Mouse (Mus musculus) left cerebral cortex, postnatal 14 days (tissue): ENCODE results near the gene Fau. TPM values are rescaled to one million over a fixed set of nuclear protein-coding genes. Genes with fewer than 3 reads are reported as not detected.

Experiments used
- DNase-seq, 2 experiments: peaks; one replicate each; pipeline ENCODE4 v3.0.0; 2021 to 2022; ENCODE audit warnings: low spot score in 2 of 2, mixed read lengths in 1 of 2
- intact Hi-C: fragments of 180-260 bp; cut with DNase I; formaldehyde crosslinking; loops from one replicate; pipeline ENCODE4 v1.15.1; 2025
- microRNA-seq, 2 experiments: library from miRNA; unstranded; fragments of <30 nt; microRNA quantifications; one replicate each; pipeline ENCODE4 v1.2.0; 2022
- total RNA-seq, 2 experiments: library from RNA; stranded (reverse); gene quantifications; 2 replicates each; pipeline ENCODE4 v1.2.3; 2021

The Fau gene
- total RNA-seq, 2 experiments from 2014 or later: 597 to 658 TPM

GRCm38 (mm10) chr19:6104476-6104875 lies 46.8 kb downstream of the Fau start:
- no peak for DNase-seq
- intact Hi-C loops: no loop called here

- DNase-seq: no peak
- intact Hi-C loops: no loop called here
Measured at GRCm38 (mm10) chr19:6105586-6105985, 47.9 kb downstream of the Fau start, which contains the start of gene Naaladl1. Gene Naaladl1, plus strand, starts transcription at chr19:6105782.

Small RNA genes within 50 kb of the gene (microRNA-seq; reads per million reads assigned to microRNA genes)
- gene Mir6988: 2.6 to 4.0 reads per million in 2 experiments

Other genes with a start within 250 kb of the Fau start
- gene Frmd8, start 182.6 kb upstream of the Fau start, total RNA-seq: 10 to 100 TPM; 11.1 to 12.1 TPM
- gene Slc25a45, start 180.0 kb upstream of the Fau start, total RNA-seq: 1 to 10 TPM; 2.8 to 3.0 TPM
- 1 to 10 TPM; 5.6 to 5.9 TPM for gene Tigd3, start 163.7 kb upstream of the Fau start, total RNA-seq
- 10 to 100 TPM; 87.6 to 90.4 TPM for gene Dpf2, start 144.8 kb upstream of the Fau start, total RNA-seq
- gene Cdc42ep2, start 133.0 kb upstream of the Fau start, total RNA-seq: 1 to 10 TPM; 7.1 to 8.0 TPM
- gene Pola2, start 93.6 kb upstream of the Fau start, total RNA-seq: 1 to 10 TPM; 6.2 to 6.6 TPM
- not detected for gene Slc22a20, start 71.7 kb upstream of the Fau start, total RNA-seq
- 10 to 100 TPM; 14.5 to 17.4 TPM for gene Capn1, start 41.9 kb upstream of the Fau start, total RNA-seq
- 10 to 100 TPM; 41.2 to 44.4 TPM for gene Syvn1, start 11.3 kb upstream of the Fau start, total RNA-seq
- gene Mrpl49, start 59 bp upstream of the Fau start, total RNA-seq: 10 to 100 TPM; 49.8 to 54.3 TPM
- gene Znhit2, start 3.3 kb downstream of the Fau start, total RNA-seq: 10 to 100 TPM; 39.4 to 41.7 TPM
- 10 to 100 TPM; 41.3 to 46.1 TPM for gene Tm7sf2, start 10.5 kb downstream of the Fau start, total RNA-seq
- 10 to 100 TPM; 73.9 to 87.1 TPM for gene Vps51, start 19.4 kb downstream of the Fau start, total RNA-seq
- gene Tmem262, start 22.2 kb downstream of the Fau start, total RNA-seq: not detected
- 1 to 10 TPM in 1 of 2 experiments, under 1 TPM in 1; 0.59 to 1.3 TPM for gene Gm28374, start 24.4 kb downstream of the Fau start, total RNA-seq
- gene Zfpl1, start 27.1 kb downstream of the Fau start, total RNA-seq: 10 to 100 TPM; 32.8 to 35.0 TPM
- gene Cdca5, start 27.1 kb downstream of the Fau start, total RNA-seq: under 1 TPM; 0.38 to 0.44 TPM
- gene AC131692.1, start 36.6 kb downstream of the Fau start, total RNA-seq: not detected
- not detected for gene Naaladl1, start 47.9 kb downstream of the Fau start, total RNA-seq
- gene Sac3d1, start 60.8 kb downstream of the Fau start, total RNA-seq: 10 to 100 TPM; 23.7 to 24.7 TPM
- gene Snx15, start 70.5 kb downstream of the Fau start, total RNA-seq: 10 to 100 TPM; 39.2 to 42.9 TPM
- under 1 TPM in 1 of 2 experiments, not detected in 1; 0.33 TPM for gene Batf2, start 83.1 kb downstream of the Fau start, total RNA-seq
- 10 to 100 TPM; 61.2 to 69.7 TPM for gene Arl2, start 83.7 kb downstream of the Fau start, total RNA-seq
- under 1 TPM; 0.27 to 0.40 TPM for gene Majin, start 126.5 kb downstream of the Fau start, total RNA-seq
- gene Gpha2, start 168.5 kb downstream of the Fau start, total RNA-seq: not detected
- gene Ppp2r5b, start 178.0 kb downstream of the Fau start, total RNA-seq: 100 to 1,000 TPM; 187 to 194 TPM
- gene Atg2a, start 183.8 kb downstream of the Fau start, total RNA-seq: 10 to 100 TPM; 37.8 to 38.5 TPM
- gene Ehd1, start 218.9 kb downstream of the Fau start, total RNA-seq: 10 to 100 TPM; 44.2 to 51.7 TPM
- 1 to 10 TPM; 2.7 to 3.1 TPM for gene Cdc42bpg, start 248.6 kb downstream of the Fau start, total RNA-seq